Mouse (Mus musculus) heart, adult 8-10 months (tissue): ENCODE measurements around the gene Glrx2. TPM values are rescaled to one million over a fixed set of nuclear protein-coding genes. Genes with fewer than 3 reads are reported as not detected.
A peak's percentile ranks its signal among the peaks of the same experiment; 100 is the strongest.
"Not testable (repeated sequence)": the region's sequence is repeated elsewhere in the genome, so short reads cannot be mapped to it uniquely, and the experiment has no call there.

ENCODE experiments used
- DNase-seq: peaks from one replicate; pipeline ENCODE4 v3.0.0; 2022; ENCODE audit warnings: low spot score
- total RNA-seq, 4 experiments: library from RNA; stranded (reverse); gene quantifications; 2 replicates each; pipeline ENCODE4 v1.2.4; 2022

Gene Glrx2
- 10 to 100 TPM; 69.9 to 83.4 (median 76.8) TPM for total RNA-seq

- DNase-seq: not testable (repeated sequence)
Observed at GRCm38 (mm10) chr1:143716038-143716437, at the start of gene Glrx2. Gene Glrx2, plus strand, starts transcription at chr1:143716338.

GRCm38 (mm10) chr1:143675734-143676361, 40.3 kb upstream of the Glrx2 start:
- no peak for DNase-seq

- peak; percentile 67 for DNase-seq
Observed at GRCm38 (mm10) chr1:143681108-143681507, 35.0 kb upstream of the Glrx2 start.

GRCm38 (mm10) chr1:143684849-143685248, 31.3 kb upstream of the Glrx2 start:
- no peak for DNase-seq

GRCm38 (mm10) chr1:143701736-143702135, 14.4 kb upstream of the Glrx2 start:
- no peak for DNase-seq

GRCm38 (mm10) chr1:143702141-143702740, 13.9 kb upstream of the Glrx2 start:
- DNase-seq: peak; percentile 52

GRCm38 (mm10) chr1:143702741-143703262, 13.3 kb upstream of the Glrx2 start, which contains the start of gene Cdc73:
Gene Cdc73, minus strand, starts transcription at chr1:143702893.
- DNase-seq: peak; percentile 88

GRCm38 (mm10) chr1:143707006-143707405, 9.1 kb upstream of the Glrx2 start:
- no peak for DNase-seq

- no peak for DNase-seq
Observed at GRCm38 (mm10) chr1:143708361-143708760, 7.8 kb upstream of the Glrx2 start.

GRCm38 (mm10) chr1:143709966-143710626, 6.0 kb upstream of the Glrx2 start:
- DNase-seq: no peak

GRCm38 (mm10) chr1:143710627-143710976, 5.5 kb upstream of the Glrx2 start:
- DNase-seq: no peak

GRCm38 (mm10) chr1:143724456-143725064, 8.4 kb downstream of the Glrx2 start:
- no peak for DNase-seq

- DNase-seq: no peak
Observed at GRCm38 (mm10) chr1:143727701-143728445, 11.7 kb downstream of the Glrx2 start.

- no peak for DNase-seq
Observed at GRCm38 (mm10) chr1:143730899-143731298, 14.8 kb downstream of the Glrx2 start.

- DNase-seq: no peak
Observed at GRCm38 (mm10) chr1:143731691-143732090, 15.6 kb downstream of the Glrx2 start.

- DNase-seq: no peak
Observed at GRCm38 (mm10) chr1:143733914-143734410, 17.8 kb downstream of the Glrx2 start.

GRCm38 (mm10) chr1:143738811-143739210, 22.7 kb downstream of the Glrx2 start:
- no peak for DNase-seq

GRCm38 (mm10) chr1:143739361-143740350, 23.5 kb downstream of the Glrx2 start:
- DNase-seq: peak; percentile 66

GRCm38 (mm10) chr1:143740581-143740980, 24.4 kb downstream of the Glrx2 start:
- DNase-seq: no peak

GRCm38 (mm10) chr1:143741331-143741730, 25.2 kb downstream of the Glrx2 start:
- no peak for DNase-seq
